Mouse (Mus musculus) hematopoietic stem cell, adult 5-6 weeks (primary cell): Measurements from ENCODE around the gene Gdf15. TPM values are rescaled to one million over a fixed set of nuclear protein-coding genes. Genes with fewer than 3 reads are reported as not detected.
A peak's percentile ranks its signal among the peaks of the same experiment; 100 is the strongest.

Source experiments
- ATAC-seq, 2 experiments: fragments of 125-278 bp in 1 of 2; replicated peaks in 1 of 2; 2 replicates each; pipeline ENCODE4 v1.8.0; 2016 to 2017; ENCODE audit warnings: inconsistent platforms in 2 of 2, mild to moderate bottlenecking in 2 of 2, moderate number of reproducible peaks in 2 of 2, low read depth in 1 of 2, moderate TSS enrichment in 1 of 2; ENCODE audit not compliant: low FRiP score in 2 of 2, poor library complexity in 2 of 2, severe bottlenecking in 2 of 2, insufficient read depth in 1 of 2, low TSS enrichment in 1 of 2
- total RNA-seq: library from RNA; stranded (forward); fragments of 172-1452, 232-1000 nt; gene quantifications from 2 replicates; pipeline ENCODE4 v1.2.3, GENCODE M21; 2017

The Gdf15 gene
- total RNA-seq, 1 experiment from 2014 or later: 1.7 TPM

- ATAC-seq: no peak
These were observed 10.8 kb upstream of the Gdf15 start for GRCm38 (mm10) chr8:70643019-70643418.

GRCm38 (mm10) chr8:70638752-70639151 is 6.5 kb upstream of the Gdf15 start:
- ATAC-seq: no peak

- ATAC-seq: no peak
These were observed 4.6 kb upstream of the Gdf15 start for GRCm38 (mm10) chr8:70636838-70637237.

- ATAC-seq: peak; percentile 61 to 64; a peak in 3 of 4 replicates
These were observed 3.3 kb upstream of the Gdf15 start for GRCm38 (mm10) chr8:70635527-70635926.

- ATAC-seq: no peak
These were observed 1.8 kb upstream of the Gdf15 start for GRCm38 (mm10) chr8:70634066-70634465.

GRCm38 (mm10) chr8:70631436-70631835 is 820 bp downstream of the Gdf15 start:
- ATAC-seq: no peak

GRCm38 (mm10) chr8:70630532-70631381 is 1.5 kb downstream of the Gdf15 start:
- ATAC-seq: peak; percentile 17 to 29; a peak in 2 of 4 replicates

- ATAC-seq: peak; percentile 71
These were observed 2.4 kb downstream of the Gdf15 start for GRCm38 (mm10) chr8:70629574-70630531.

- no peak for ATAC-seq
These were observed 3.2 kb downstream of the Gdf15 start for GRCm38 (mm10) chr8:70628986-70629490.

- no peak for ATAC-seq
These were observed 5.2 kb downstream of the Gdf15 start for GRCm38 (mm10) chr8:70627041-70627440.

- no peak for ATAC-seq
These were observed 7.2 kb downstream of the Gdf15 start for GRCm38 (mm10) chr8:70625104-70625503.

- no peak for ATAC-seq
These were observed 10.0 kb downstream of the Gdf15 start for GRCm38 (mm10) chr8:70622220-70622619.

GRCm38 (mm10) chr8:70618888-70619334 is 13.3 kb downstream of the Gdf15 start:
- ATAC-seq: peak; percentile 89 to 92

GRCm38 (mm10) chr8:70617985-70618384 is 14.3 kb downstream of the Gdf15 start:
- peak in 1 of 2 experiments; percentile 17; a peak in 1 of 4 replicates for ATAC-seq

GRCm38 (mm10) chr8:70616645-70617044 is 15.6 kb downstream of the Gdf15 start:
- peak; percentile 25 to 27; a peak in 2 of 4 replicates for ATAC-seq

- peak; percentile 7 to 15; a peak in 1 of 4 replicates for ATAC-seq
These were observed 16.4 kb downstream of the Gdf15 start, which contains the start of gene Lrrc25 for GRCm38 (mm10) chr8:70615894-70616293. Lrrc25 (plus strand) TSS chr8:70616155.

- no peak for ATAC-seq
These were observed 17.0 kb downstream of the Gdf15 start for GRCm38 (mm10) chr8:70615281-70615680.
